Mouse (Mus musculus): ENCODE measurements around the gene Trim65. TPM values are rescaled to one million over a fixed set of nuclear protein-coding genes. Genes with fewer than 3 reads are reported as not detected.

The Trim65 gene
- polyA plus RNA-seq, 1 experiment: 17.3 TPM

GRCm38 (mm10) chr11:116143468-116143867, 12.5 kb upstream of the Trim65 start:
- TF ChIP-seq POLR2A (IDR thresholded peaks at IDR 0.05; ENCODE audit: borderline replicate concordance, extremely low read depth, low read depth, low read length) (no peak), CTCF (IDR thresholded peaks at IDR 0.05; ENCODE audit: insufficient read depth, low read length) (no peak)
- WGBS: 86% methylated on average over 3 of the region's 3 CpGs
- no peak overlapping the region for H3K4me3 ChIP-seq (replicated peaks; ENCODE audit: extremely low read depth, low read depth, low read length)
- DNase-seq: no peak
- peaks cover 2% of the 10 kb centered on the region; the same call in 1 of the 2 replicates for H3K4me1 ChIP-seq (ENCODE audit: control insufficient read depth, insufficient read depth, low read length)

- 70% methylated on average over 10 of the region's 10 CpGs for WGBS
- Histone ChIP-seq H3K4me3 (replicated peaks; ENCODE audit: extremely low read depth, low read depth, low read length) (no peak overlapping the region), H3K4me1 (ENCODE audit: control insufficient read depth, insufficient read depth, low read length) (peaks cover 2% of the 10 kb centered on the region; the same call in 1 of the 2 replicates)
- TF ChIP-seq CTCF (IDR thresholded peaks at IDR 0.05; ENCODE audit: insufficient read depth, low read length): no peak
- no peak for DNase-seq
These were observed 11.5 kb upstream of the Trim65 start for GRCm38 (mm10) chr11:116142211-116142991.

- WGBS: under 1% methylated on average over 60 of the region's 60 CpGs
- DNase-seq: peak; percentile 81
- peak; percentile 80 for TF ChIP-seq CTCF (IDR thresholded peaks at IDR 0.05; ENCODE audit: insufficient read depth, low read length)
- peak; percentile 54; the same call in 1 of the 2 replicates for TF ChIP-seq POLR2A (IDR thresholded peaks at IDR 0.05; ENCODE audit: borderline replicate concordance, extremely low read depth, low read depth, low read length)
These were observed 7.7 kb upstream of the Trim65 start, which contains the start of gene Mrpl38 for GRCm38 (mm10) chr11:116138468-116139138. Gene Mrpl38 (minus strand): TSS chr11:116138868.

GRCm38 (mm10) chr11:116138096-116138467, 7.2 kb upstream of the Trim65 start:
- Histone ChIP-seq H3K4me3 (replicated peaks; ENCODE audit: extremely low read depth, low read depth, low read length) (peak overlapping the region; percentile 86), H3K4me1 (ENCODE audit: control insufficient read depth, insufficient read depth, low read length) (no peaks in the 10 kb centered on the region; the same call in 1 of the 2 replicates)
- WGBS: 1% methylated on average over 20 of the region's 20 CpGs
- TF ChIP-seq POLR2A (IDR thresholded peaks at IDR 0.05; ENCODE audit: borderline replicate concordance, extremely low read depth, low read depth, low read length) (no peak), CTCF (IDR thresholded peaks at IDR 0.05; ENCODE audit: insufficient read depth, low read length) (no peak)
- no peak for DNase-seq

More at GRCm38 (mm10) chr11:116138468-116139138, 7.7 kb upstream of the Trim65 start, which contains the start of gene Mrpl38:
- Histone ChIP-seq H3K4me3 (replicated peaks; ENCODE audit: extremely low read depth, low read depth, low read length) (peak within 1 kb of the TSS; percentile 86), H3K4me1 (ENCODE audit: control insufficient read depth, insufficient read depth, low read length) (no peaks in the 10 kb centered on the region; the same call in 1 of the 2 replicates)

GRCm38 (mm10) chr11:116134171-116134570, 3.2 kb upstream of the Trim65 start:
- Histone ChIP-seq H3K4me3 (replicated peaks; ENCODE audit: extremely low read depth, low read depth, low read length) (no peak overlapping the region), H3K4me1 (ENCODE audit: control insufficient read depth, insufficient read depth, low read length) (peaks cover 15% of the 10 kb centered on the region)
- no peak for DNase-seq
- TF ChIP-seq POLR2A (IDR thresholded peaks at IDR 0.05; ENCODE audit: borderline replicate concordance, extremely low read depth, low read depth, low read length) (no peak), CTCF (IDR thresholded peaks at IDR 0.05; ENCODE audit: insufficient read depth, low read length) (no peak)
- WGBS: 88% methylated on average over 10 of the region's 10 CpGs

- 65% methylated on average over 5 of the region's 5 CpGs for WGBS
- TF ChIP-seq CTCF (IDR thresholded peaks at IDR 0.05; ENCODE audit: insufficient read depth, low read length) (no peak), POLR2A (IDR thresholded peaks at IDR 0.05; ENCODE audit: borderline replicate concordance, extremely low read depth, low read depth, low read length) (no peak)
- Histone ChIP-seq H3K4me3 (replicated peaks; ENCODE audit: extremely low read depth, low read depth, low read length) (no peak overlapping the region), H3K4me1 (ENCODE audit: control insufficient read depth, insufficient read depth, low read length) (peaks cover 15% of the 10 kb centered on the region)
- no peak for DNase-seq
These were observed 2.6 kb upstream of the Trim65 start for GRCm38 (mm10) chr11:116133497-116133896.

GRCm38 (mm10) chr11:116132366-116133333, 1.7 kb upstream of the Trim65 start:
- peak; percentile 20 for DNase-seq
- peaks cover 18% of the 10 kb centered on the region for H3K4me1 ChIP-seq (ENCODE audit: control insufficient read depth, insufficient read depth, low read length)
- TF ChIP-seq CTCF (IDR thresholded peaks at IDR 0.05; ENCODE audit: insufficient read depth, low read length) (peak; percentile 30; the same call in 1 of the 2 replicates), POLR2A (IDR thresholded peaks at IDR 0.05; ENCODE audit: borderline replicate concordance, extremely low read depth, low read depth, low read length) (no peak)
- no peak overlapping the region for H3K4me3 ChIP-seq (replicated peaks; ENCODE audit: extremely low read depth, low read depth, low read length)
- WGBS: 67% methylated on average over 16 of the region's 16 CpGs

- no peak for TF ChIP-seq POLR2A (IDR thresholded peaks at IDR 0.05; ENCODE audit: borderline replicate concordance, extremely low read depth, low read depth, low read length)
- no peak for TF ChIP-seq CTCF (IDR thresholded peaks at IDR 0.05; ENCODE audit: insufficient read depth, low read length)
These were observed 632 bp upstream of the Trim65 start for GRCm38 (mm10) chr11:116131349-116132170.

More at GRCm38 (mm10) chr11:116131349-116132170, 632 bp upstream of the Trim65 start:
- DNase-seq: peak; percentile 20
- WGBS: 79% methylated on average over 15 of the region's 15 CpGs
- H3K4me1 ChIP-seq (ENCODE audit: control insufficient read depth, insufficient read depth, low read length): peaks cover 23% of the 10 kb centered on the region
- H3K4me3 ChIP-seq (replicated peaks; ENCODE audit: extremely low read depth, low read depth, low read length): peak overlapping the region; percentile 94

All from lung, adult 2 months (tissue).